Mouse (Mus musculus): ENCODE data around the gene Nucks1.

Nucks1 gene

DNA sequence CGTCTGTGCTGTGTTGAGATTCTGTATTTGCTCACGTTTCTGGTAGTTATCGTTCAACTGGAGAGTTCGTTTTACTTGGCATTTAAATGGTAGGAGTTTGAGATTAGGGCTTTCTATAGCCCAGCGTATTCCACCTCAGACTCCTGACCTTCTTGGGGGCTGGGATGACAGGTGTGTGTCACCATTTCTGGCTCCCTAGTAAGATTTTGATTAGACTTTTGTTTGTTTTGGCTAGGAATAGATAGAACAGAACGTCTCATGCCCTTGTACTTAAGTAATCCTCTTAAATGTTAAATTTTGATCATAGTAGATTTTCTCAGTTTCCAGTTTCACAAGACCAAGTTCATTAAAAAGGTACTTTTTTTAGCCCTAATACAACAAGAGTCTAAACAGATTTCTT lies 7.3 kb downstream of the Nucks1 start:
- in situ Hi-C loops (cut with MboI, MseI): loop anchor here in 1 of 2 experiments (25.0 kb wide), 1 partner anchor 1095 kb away; no protein-coding TSS in a partner anchor

DNA sequence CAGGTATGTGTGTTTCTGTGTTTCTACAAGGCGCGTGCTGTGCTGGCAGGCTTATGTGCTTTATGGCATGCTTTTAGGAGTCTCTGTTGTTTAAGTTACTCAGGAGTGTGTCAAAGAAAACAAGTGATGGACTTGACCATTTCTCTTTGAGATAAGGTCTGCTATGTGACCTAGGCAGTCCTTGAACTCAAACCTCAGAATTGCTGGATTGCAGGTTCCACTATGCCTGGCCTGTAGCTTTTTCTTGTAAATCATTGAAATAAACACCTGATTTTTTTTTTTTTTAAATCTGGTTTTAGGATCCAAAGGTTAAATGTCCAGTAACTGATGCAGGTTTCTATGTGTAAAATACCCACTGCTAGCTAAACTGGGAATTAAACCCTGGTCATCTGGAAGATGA lies 8.7 kb downstream of the Nucks1 start:
- in situ Hi-C loops (cut with MboI, MseI): loop anchor here in 1 of 2 experiments (25.0 kb wide), 1 partner anchor 1093 kb away; no protein-coding TSS in a partner anchor

DNA sequence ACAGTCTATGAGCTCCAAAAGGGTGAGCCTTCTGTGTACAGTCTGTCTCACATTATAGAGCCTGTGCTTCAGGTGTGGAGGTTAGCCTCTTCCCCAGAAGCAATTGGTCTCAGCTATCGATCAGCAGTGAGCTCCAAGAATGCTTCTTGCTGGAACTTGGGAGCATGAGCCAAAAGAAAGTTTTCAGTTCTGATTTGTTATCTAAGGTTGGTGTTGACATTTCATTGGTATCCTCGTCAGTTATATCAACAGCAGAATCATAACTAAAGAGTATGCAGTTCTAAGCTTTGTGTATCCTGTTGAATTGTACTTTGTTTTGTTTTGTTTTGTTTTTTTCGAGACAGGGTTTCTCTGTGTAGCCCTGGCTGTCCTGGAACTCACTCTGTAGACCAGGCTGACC lies 11.8 kb downstream of the Nucks1 start:
- in situ Hi-C loops (cut with MboI, MseI): loop anchor here in 1 of 2 experiments (25.0 kb wide), 1 partner anchor 1090 kb away; no protein-coding TSS in a partner anchor

DNA sequence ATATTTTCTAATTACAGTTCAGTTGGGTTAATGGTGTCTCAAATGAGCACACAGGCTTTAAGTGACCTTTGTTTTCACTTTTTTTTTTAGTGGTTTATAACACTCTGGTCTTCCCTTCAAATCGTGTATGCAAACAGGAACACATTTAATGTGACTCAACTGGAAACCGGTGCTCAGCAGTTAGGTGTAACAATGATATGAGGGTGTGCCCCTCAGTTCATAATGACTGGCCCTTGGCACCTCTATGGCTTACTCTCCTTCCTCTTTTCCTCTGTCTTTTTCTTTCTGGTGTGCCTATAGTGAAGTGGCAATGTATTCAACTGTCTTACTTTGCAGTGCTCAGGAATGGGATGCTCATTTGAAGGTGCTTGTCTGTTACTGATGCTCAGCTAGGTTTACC lies 23.1 kb downstream of the Nucks1 start:
- in situ Hi-C loops (cut with MboI, MseI): no loop called here

DNA sequence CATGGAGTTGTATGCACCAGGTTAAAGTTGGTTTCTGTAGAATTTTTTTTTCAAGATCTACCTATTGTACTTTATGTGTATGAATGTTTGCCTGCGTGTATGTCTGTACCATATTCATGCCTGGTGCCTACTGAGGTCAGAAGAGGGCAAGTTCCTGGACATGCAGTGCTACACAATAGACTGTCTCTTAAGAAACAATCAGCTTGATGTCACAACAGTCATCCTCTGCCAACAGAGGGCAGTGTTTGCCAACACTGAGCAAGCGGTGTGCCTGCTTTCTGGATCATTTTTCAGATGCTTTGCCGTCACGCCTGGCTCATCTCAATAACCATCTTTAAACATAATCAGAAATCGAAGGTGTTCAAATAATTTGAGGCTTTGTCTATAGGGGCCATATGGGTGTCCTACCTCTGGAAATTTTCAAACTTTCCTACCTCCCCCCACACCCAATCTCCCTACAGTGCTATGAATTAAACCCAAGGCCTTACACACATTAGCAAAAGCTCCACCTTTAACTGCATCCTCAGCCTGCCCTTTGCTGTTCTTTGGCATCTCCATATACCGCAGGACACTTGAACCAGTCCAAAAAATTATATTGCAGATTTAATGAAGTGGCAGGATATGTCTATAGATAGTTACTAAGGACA lies 27.4 kb downstream of the Nucks1 start:
- in situ Hi-C loops (cut with MboI, MseI): no loop called here

DNA sequence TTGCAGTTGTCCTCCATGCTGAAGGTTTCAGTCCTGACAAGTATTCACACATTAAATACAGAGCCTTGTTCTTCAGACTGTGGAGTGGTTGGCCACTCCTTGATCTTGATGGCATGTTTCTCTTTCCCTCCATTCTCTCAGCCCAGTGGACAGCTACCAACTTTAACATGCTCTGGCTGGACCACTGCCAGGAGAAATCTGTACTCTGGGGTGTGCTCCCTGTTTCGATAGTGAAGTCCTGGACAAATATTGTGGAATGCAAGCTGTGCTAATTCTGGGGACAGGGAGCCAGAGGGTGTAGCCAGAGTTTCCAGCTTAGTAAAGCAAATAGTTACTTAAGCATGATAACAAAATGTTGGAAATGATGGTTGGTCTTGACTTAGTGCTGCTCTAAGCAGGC lies 28.5 kb downstream of the Nucks1 start:
- in situ Hi-C loops (cut with MboI, MseI): no loop called here

DNA sequence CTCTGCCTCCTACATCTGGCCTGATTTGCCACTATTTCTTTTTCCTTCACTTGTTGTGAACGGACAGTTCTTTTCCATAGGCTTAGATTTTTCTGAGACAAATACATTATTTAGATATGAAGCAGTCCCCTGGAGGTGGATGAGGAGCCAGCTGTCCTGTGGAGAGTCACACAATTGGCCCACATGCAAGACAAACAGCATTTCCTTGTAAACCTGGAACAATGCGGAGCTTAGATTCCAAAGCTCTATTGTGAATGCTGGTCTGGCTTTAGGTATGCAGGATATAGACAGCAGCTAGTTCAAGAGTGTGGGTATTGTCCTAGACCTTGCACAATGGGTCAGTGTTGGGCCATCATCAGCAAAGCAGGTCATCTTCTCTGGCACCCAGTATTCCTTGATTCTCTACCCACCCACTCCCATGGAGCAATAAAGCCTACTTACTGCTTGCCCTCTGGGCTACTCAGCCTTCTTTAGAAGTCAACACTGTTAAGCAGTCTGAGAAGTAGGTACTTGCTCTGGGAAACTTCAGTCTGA lies 30.4 kb downstream of the Nucks1 start:
- in situ Hi-C loops (cut with MboI, MseI): no loop called here

DNA sequence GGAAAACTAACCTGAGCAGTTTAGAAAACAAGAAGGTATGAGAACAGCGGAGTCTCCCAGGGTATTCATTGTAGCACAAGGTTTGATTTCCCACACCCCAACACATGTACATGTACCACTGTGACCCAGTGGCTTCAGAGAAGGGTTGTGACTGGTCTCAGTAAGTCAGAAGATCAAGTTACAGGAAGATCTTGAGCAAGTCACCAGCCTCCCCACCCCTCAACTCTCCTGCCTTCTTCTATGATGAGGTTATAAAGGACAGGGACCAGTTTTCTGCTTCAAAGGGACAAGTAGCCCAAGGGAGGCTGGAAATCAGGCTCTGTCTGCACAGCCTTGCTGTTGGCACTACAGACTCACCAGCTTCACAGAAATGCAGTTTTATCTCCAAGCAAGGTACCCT lies 31.2 kb downstream of the Nucks1 start:
- in situ Hi-C loops (cut with MboI, MseI): no loop called here

DNA sequence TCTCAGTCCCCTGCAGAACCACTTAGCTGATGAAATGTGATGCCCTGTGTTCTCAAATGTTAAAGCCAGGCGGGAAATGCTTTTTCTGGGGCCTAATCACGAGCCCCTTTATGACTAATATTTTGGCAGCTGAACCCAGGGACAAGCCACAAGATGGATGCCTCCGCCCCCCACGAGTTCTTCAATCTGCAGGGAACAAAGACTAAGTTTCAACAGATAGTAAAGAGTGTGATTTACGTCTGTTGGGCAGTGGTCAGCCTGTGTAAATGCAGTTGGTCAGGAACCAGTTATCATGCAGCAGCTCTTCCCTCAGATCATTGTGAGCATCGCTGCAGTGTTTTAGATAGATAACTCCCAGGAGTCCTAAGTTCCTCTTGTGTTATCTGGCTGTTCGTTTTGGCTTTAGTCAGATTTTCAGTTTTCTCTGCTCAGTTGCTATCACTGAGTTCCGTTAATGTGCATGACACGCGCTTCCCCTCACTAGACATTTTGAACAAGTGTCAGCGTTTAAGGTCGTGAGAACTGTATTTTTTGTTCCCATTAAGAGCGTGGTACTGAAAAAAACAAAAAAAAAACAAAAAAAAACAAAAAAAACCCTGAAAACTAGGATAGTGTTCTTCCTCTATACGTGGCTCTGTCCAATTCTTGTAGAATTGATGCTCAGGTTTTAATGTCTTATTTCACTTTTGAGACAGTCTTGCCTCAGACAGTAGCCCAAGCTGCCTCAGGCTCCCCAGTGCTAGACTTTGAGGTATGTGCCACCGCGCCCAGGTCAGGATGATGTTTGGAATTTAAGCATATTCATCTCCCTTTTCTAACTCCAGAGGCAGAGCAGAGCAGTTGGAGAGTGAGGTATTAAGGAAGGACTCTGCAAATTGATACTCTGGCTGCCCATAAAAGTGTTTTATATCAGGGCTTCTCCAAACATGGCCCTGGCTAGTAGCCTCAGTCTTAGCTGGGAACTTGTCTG lies 32.6 kb downstream of the Nucks1 start:
- in situ Hi-C loops (cut with MboI, MseI): no loop called here

DNA sequence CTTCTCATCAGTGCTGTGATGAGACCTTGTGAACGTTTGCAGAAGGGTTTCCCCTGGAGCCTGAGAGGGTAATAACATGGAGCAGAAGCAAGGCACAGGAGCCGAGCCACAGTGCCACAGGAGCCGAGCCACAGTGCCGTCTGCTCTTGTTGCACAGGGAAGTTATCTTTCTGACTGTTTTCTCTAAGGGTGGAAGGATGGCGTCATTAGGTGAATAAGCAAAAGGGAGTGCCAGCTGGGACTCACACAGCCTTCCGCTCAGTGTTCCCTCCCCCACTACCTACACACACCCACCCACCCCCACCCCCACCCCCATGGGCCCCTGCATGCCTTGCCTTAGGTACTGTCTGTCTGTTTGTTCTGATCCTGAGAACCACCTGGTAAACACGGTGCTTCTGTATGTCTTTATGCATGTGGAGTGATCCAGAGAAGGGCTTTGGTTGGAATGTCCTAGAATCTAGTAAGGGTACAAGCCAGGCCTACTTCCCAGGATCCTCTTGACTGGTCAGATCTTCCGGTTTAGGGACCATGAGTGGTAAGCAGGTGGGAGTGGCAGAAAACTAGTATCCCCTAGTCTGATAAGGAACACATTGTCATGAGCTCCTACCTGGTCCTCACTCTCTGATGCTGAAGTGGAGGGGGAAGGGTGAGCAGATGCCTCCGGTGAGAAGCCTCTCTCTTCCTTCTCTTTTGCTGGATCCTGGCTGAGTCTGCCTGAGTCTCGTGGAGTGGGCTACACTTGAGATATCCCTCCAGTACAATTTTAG lies 35.5 kb downstream of the Nucks1 start:
- in situ Hi-C loops (cut with MboI, MseI): no loop called here

DNA sequence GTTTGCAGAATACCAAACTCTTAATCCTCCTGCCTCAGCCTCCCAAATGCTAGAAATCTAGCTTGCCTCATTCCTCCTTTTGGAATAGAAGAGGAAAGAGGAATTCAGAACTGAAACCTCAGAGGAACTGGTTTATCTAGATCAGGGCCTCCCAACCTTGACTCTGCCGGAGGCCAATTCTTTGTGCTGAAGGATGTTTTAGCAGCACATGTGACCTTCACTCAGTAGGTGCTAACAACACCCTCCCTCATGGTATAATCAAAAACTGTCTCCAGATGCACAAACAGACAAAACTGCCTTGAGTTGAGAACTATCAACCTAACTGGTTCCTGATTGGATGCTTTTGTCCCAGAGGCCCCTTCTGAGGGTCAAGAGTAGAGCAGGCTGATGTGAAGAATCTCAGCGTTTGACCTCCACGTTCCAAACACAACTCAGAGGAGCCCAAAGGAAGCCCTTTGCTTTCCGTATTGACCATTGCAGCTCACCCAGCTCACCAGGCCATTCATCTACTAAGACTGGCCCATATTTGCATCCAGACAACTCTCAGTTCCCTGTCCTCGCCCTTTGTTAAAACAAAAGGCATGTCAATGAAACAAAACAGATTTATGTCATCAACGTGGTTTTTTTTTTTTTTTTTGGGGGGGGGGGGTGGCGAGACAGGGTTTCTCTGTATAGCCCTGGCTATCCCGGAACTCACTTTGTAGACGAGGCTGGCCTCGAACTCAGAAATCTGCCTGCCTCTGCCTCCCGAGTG lies 36.3 kb downstream of the Nucks1 start:
- in situ Hi-C loops (cut with MboI, MseI): no loop called here

DNA sequence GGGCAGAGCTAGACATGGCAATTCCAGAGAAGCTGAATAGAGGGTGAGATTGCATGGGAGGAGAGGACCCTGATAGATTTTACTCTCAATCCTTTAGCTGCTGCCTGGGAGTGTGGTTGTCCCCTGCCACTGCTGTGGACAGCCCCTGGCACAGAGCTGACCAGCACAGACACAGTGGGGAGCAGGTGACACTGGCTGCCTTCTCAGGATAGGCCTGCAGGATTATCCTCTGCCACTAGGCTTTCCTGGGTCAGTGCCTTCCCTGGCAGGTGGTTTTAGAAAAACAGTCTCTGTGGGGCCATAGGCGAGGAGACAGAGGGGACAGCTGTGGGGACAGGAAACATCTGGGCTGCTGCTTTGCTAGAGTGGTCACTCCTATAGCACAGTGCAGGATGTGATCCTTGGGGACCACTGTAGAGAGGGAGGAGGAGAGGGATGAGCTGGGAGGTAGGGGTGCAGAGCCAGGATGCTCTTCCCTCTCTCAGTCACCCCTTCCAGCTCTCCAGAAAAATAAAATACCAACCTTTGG lies 37.7 kb downstream of the Nucks1 start:
- in situ Hi-C loops (cut with MboI, MseI): no loop called here

DNA sequence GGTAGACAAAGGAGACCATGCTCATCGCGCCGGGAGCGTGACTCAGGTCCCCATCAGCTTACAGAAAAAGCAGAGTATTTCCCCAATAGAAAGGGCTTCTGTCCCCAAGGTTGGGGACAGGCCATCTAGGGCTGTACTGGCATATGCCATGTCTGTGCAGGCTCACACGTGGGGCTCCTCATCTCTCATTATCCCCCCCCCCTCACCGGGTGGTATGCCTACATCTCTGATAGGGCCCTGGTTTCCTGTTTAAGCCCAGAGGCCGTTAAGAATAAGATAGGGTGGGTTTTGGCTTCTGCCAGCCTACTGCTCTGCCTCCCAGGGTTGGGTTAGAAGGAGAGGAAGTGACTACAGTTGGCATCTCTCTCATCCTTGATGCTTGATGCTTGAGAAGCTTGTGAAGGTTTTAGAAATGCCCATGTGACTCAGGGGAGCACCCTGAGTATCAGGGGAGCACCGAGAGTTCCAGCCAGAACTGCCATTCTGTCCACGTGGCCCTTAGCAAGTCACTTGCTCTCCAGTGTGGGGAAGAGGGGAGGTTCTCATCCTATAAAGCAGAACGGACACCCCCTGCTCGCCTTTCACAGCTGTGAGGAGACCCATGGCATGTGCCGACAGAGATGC lies 44.0 kb downstream of the Nucks1 start:
- in situ Hi-C loops (cut with MboI, MseI): no loop called here

DNA sequence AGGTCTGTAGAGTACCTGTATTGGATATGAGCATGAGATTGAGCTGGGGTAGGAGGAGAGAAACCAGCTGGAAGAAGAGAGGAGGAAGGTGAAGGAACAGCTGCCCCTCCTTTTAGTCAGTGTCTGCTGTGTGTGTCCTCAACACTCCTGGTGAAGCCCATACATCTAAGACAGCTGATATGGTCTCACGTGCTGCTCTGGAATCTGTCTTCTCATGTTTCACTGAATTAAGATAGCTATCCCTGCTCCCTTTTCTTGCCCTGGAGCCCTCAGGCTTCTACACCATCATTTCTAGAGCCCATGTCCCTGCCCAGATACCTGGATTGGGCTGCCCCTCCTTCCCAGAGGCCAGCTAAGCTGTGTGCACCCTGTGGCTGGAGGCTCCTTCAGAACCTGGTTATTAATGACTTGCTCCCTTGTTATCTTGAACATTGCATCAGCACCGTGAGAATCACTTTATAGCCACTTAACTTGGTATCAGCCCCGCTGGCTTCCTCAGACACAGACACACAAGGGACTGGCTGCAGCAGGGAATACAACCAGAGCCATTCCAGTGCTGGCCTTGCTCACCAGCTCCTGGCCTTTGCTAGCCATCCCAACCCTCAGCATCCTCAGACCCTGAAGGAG lies 44.9 kb downstream of the Nucks1 start:
- in situ Hi-C loops (cut with MboI, MseI): no loop called here

DNA sequence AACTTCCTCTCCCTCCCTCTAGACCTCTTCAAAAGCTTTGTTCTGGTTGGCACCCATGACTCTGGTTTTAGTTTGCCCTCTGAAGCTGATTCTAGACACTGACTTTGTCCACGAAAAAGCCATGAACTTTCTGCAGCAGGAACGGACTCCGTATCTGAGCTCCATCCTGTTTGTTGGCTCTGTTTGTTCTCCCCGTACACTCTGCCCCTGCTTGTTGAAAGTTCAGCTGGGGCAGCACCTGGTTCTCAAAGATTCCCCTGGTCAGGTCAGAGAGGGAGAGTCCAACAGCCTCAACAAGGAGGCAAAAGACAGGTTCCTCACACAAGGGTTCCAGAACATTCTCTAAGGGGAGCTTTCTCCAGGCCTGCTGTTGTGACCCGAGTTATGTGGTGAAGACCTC lies 47.1 kb downstream of the Nucks1 start:
- in situ Hi-C loops (cut with MboI, MseI): no loop called here

DNA sequence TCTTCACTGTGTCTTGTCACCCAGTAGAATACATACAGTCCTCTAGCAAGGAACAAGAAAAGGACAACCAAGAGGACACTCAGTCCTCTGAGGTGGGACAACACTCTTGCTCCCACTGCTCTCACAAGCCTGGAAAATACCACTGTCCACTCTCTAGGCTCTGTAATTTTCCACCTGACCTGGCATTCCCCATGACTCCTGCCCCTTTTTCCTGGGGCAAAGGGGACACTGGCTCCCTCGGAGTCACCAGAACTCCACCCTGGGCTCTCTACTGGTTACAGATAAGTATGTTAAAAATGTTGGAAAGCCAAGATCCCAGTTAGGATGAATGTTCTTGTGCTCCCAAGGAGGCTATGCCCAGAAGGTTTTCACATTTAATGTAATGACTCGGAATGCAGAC lies 50.7 kb downstream of the Nucks1 start:
- in situ Hi-C loops (cut with MboI, MseI): no loop called here

DNA sequence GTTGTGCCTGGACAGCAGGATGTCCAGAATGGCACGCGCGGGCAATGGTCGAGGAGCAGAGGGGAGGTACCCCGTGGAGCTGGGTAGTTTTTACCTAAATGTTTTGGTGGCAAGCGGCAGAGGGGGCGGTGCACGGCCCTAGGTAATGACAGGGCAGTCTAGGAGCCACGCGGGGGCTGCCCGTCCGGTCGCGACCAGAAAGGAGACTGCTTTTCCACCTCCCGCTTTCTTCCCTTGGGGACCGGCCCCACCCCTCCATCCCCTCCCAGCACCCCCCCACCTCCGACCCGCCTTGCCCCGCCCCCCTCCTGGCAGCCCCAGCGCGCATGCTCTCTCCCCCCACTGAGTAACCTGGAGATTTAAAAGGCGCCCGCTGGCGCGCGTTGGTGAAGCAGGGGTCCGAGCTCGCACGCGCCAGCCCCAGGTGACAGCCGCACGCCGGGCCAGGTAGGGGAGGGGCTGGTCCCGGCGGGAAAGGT lies 52.3 kb downstream of the Nucks1 start, which contains the start of gene Slc45a3:
Slc45a3 (plus strand) TSS at position 362 of the 479 bp plus-strand sequence.
- in situ Hi-C loops (cut with MboI, MseI): no loop called here

DNA sequence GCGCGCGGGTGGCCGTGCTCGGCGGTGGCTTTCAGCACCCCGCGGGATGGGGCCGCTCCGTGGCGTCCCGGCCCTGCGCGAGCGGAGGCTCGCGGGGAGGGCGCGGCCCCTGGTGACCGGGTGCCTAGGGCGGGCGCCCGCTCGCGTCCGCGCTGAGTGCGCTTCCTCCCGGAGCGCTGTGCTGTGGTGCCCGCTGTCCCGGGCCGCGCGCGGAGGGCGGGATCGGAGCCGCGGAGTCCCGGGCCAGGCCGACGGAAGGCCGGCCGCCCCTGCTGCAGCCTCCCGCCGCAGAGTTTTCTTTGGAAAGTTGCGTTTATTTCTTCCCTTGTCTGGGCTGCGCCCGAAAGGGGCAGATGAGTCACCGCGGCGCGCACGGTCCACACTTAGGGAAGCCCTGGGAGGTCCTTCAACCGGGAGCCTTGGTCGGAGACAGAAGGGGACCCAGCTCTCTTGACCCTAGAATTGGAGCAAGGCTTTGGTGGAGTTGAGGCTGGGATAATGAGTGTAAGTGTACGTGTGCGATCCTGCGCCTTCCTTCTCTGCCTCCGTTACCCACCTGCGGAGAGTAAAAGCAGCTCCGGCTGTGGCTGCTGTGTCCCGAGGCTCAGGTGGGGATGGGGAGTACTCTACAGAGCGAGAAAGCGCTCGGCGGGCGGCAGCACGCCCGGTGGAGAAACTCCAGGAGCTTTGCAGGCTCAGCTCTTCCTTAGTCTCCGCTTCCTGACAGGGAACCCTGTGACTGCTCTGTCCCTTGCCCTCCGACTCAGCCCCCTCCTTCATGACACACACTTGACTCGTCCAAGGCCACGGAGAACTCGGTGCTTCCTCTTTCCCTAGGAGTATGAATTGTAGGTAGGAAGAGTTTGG lies 53.0 kb downstream of the Nucks1 start:
- in situ Hi-C loops (cut with MboI, MseI): no loop called here

DNA sequence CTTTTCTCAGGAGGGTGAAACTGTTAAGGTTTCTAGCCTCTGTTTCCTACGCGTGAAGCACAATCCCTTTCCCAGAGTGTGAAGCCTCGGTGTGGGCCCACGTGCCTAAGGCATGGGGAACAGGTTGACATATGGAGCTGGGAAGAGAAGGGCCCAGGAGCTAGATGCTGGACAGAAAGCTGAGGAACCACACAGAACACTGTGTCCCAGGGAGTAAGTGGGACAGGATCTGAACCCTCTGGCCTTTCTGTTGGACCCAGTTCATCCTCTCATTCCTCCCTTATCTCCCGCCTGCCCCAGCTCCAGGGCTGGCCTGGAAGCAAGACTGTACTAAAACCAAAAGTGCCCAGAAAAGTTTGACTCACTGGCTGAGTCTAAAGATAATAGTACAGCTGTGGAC lies 53.8 kb downstream of the Nucks1 start:
- in situ Hi-C loops (cut with MboI, MseI): no loop called here
